In the genomic region with DNA sequence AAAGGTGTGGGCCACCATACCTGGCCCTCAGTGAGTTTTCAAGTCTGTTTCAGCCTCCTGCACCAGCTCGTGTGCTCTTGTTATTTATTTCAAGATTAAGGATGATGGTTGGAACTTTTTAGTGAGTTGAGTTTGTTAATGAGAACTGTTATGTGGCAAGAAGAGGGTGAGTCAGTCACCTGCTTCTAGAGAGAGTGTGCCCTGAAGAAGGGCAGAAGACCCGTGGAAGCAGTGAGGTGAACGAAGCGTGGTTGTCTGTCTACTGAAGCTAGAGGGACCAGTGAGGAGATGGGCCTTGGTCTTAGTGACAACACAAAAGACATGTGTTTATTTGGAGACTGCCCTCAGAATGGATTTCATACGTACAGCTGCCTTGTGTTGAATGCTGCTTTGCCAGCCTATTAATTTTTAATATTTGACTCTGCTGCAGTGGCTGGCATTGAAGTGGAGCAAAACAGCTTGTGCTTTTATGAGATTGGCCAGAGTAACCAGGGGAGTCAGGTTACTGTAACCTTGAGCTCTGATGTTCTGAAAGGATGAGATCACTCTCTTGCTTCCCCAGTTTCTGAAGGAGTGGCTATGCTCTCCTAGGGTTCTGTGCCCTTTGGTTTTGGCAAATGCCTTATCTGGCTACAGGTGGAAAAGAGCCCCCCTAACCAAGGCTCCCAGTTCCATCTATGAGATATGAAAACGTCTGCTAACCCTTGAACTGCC, we compare ENCODE assay signal across 9 mouse cellular contexts. TPM values are rescaled to one million over a fixed set of nuclear protein-coding genes. Genes with fewer than 3 reads are reported as not detected.
DNase-seq lines count a peak whose midpoint lies in the region; ATAC-seq and TF ChIP-seq lines count a peak whose summit lies in the region.
"Had no signal": no experiment of that assay in that cellular context is flagged by ENCODE, and none has a peak within 500 bp of the region (broad histone marks: within the 10 kb centered on the region; RNA-seq: fewer than 3 reads in every experiment).

No protein-coding gene starts in this region.

- no peak overlapping the region for H3K4me3 ChIP-seq in hindbrain, embryonic 16.5 days (ENCODE audit: low read length)
- no peak overlapping the region for H3K4me3 ChIP-seq in hindbrain, embryonic 12.5 days
- no peak overlapping the region for H3K4me3 ChIP-seq in heart, embryonic 14.5 days (ENCODE audit: control insufficient read depth in 1 of 2, insufficient read depth in 1 of 2, low read depth in 1 of 2, low read length in 2 of 2)
- H3K4me3 ChIP-seq in liver, embryonic 12.5 days, result no peak overlapping the region
- H3K4me3 ChIP-seq: megakaryocyte, embryonic 14.5 days had no signal

- peak overlapping the region; percentile 23; the same call in 1 of the 2 replicates for H3K27ac ChIP-seq in hindbrain, embryonic 16.5 days (ENCODE audit: low read depth, low read length)
- no peak overlapping the region for H3K27ac ChIP-seq in hindbrain, embryonic 12.5 days
- peak overlapping the region; percentile 62 to 77 for H3K27ac ChIP-seq in heart, embryonic 14.5 days (replicated peaks in 1 of 2; ENCODE audit: control insufficient read depth in 1 of 2, insufficient read depth in 1 of 2, low read depth in 2 of 2, low read length in 2 of 2)
- H3K27ac ChIP-seq in liver, embryonic 12.5 days, result peak overlapping the region; percentile 83

- no peak for TF ChIP-seq CTCF in Patski (IDR thresholded peaks at IDR 0.05)

- no peak overlapping the region for H3K9ac ChIP-seq in hindbrain, embryonic 16.5 days (ENCODE audit: low read depth, low read length)
- H3K9ac ChIP-seq in hindbrain, embryonic 12.5 days, result no peak overlapping the region
- H3K9ac ChIP-seq in heart, embryonic 14.5 days (ENCODE audit: low read length), result no peak overlapping the region; the same call in 1 of the 2 replicates
- H3K9ac ChIP-seq in liver, embryonic 12.5 days, result no peak overlapping the region; the same call in 1 of the 2 replicates

- H3K27me3 ChIP-seq in hindbrain, embryonic 16.5 days (replicated peaks; ENCODE audit: control insufficient read depth, insufficient read depth, low read length), result no peaks in the 10 kb centered on the region
- no peaks in the 10 kb centered on the region for H3K27me3 ChIP-seq in hindbrain, embryonic 12.5 days
- no peaks in the 10 kb centered on the region for H3K27me3 ChIP-seq in Patski
- no peaks in the 10 kb centered on the region for H3K27me3 ChIP-seq in heart, embryonic 14.5 days (ENCODE audit: control insufficient read depth, insufficient read depth, low read length)
- H3K27me3 ChIP-seq in liver, embryonic 12.5 days (replicated peaks), result no peaks in the 10 kb centered on the region
- H3K27me3 ChIP-seq: megakaryocyte, embryonic 14.5 days had no signal

- POLR2A ChIA-PET in Patski (lab: Charles Lee), result no interaction called here

- in situ Hi-C loops in Patski (cut with MboI; ENCODE audit: low pct_unique_long_range_greater_than_20kb), result no loop called here

- no peak overlapping the region for H3K4me2 ChIP-seq in hindbrain, embryonic 16.5 days (ENCODE audit: low read length)
- no peak overlapping the region for H3K4me2 ChIP-seq in hindbrain, embryonic 12.5 days (replicated peaks)
- H3K4me2 ChIP-seq in heart, embryonic 14.5 days (ENCODE audit: low read length), result no peak overlapping the region
- H3K4me2 ChIP-seq in liver, embryonic 12.5 days, result no peak overlapping the region

- WGBS in hindbrain, embryonic 16.5 days, result 81% methylated on average over 6 of the region's 6 CpGs
- WGBS in hindbrain, embryonic 12.5 days, result 85% methylated on average over 6 of the region's 6 CpGs
- WGBS in heart, embryonic 14.5 days, result 60% methylated on average over 6 of the region's 6 CpGs
- WGBS in liver, embryonic 12.5 days (ENCODE audit: insufficient replicate concordance), result 62% methylated on average over 6 of the region's 6 CpGs

- CTCF ChIA-PET in Patski (lab: Charles Lee), result interaction anchor here (0.9 to 2.0 kb wide), 4 partner anchors 9 to 73 kb away, joined by 3 to 7 read pairs (median 4); no protein-coding TSS in a partner anchor

- no peak for ATAC-seq in hindbrain, embryonic 16.5 days
- ATAC-seq in hindbrain, embryonic 12.5 days (ENCODE audit: low FRiP score), result no peak
- ATAC-seq in Patski, result peak; percentile 81
- ATAC-seq in heart, embryonic 14.5 days (ENCODE audit: insufficient number of reproducible peaks, insufficient read depth, low FRiP score, low read depth), result no peak
- 0 out of 2 replicates have a peak, but pooled peaks have one; percentile 31 for ATAC-seq in liver, embryonic 12.5 days

- peak; percentile 64 for DNase-seq in Patski (ENCODE audit: low read depth, low spot score)
- DNase-seq in right cerebral cortex, postnatal 25 days, result no peak
- no peak for DNase-seq in urinary bladder, postnatal 25 days (ENCODE audit: low spot score)
- no peak for DNase-seq in thymus, postnatal 10 days (ENCODE audit: low spot score in 2 of 2)

- no peaks in the 10 kb centered on the region for H3K36me3 ChIP-seq in hindbrain, embryonic 16.5 days (ENCODE audit: control insufficient read depth, insufficient read depth, low read length)
- H3K36me3 ChIP-seq in hindbrain, embryonic 12.5 days, result no peaks in the 10 kb centered on the region
- peaks cover 10% of the 10 kb centered on the region for H3K36me3 ChIP-seq in heart, embryonic 14.5 days (ENCODE audit: control insufficient read depth, insufficient read depth, low read length)
- peaks cover 13% of the 10 kb centered on the region for H3K36me3 ChIP-seq in liver, embryonic 12.5 days

- H3K4me1 ChIP-seq in hindbrain, embryonic 16.5 days (ENCODE audit: control insufficient read depth, insufficient read depth, low read depth, low read length), result no peaks in the 10 kb centered on the region; the same call in 1 of the 2 replicates
- no peaks in the 10 kb centered on the region for H3K4me1 ChIP-seq in hindbrain, embryonic 12.5 days
- peaks cover 6 to 24% of the 10 kb centered on the region in 2 experiments; a peak in 2 of 4 replicates for H3K4me1 ChIP-seq in heart, embryonic 14.5 days (ENCODE audit: control insufficient read depth in 2 of 2, insufficient read depth in 2 of 2, low read length in 2 of 2)
- H3K4me1 ChIP-seq in liver, embryonic 12.5 days, result peaks cover 50% of the 10 kb centered on the region

- no peaks in the 10 kb centered on the region for H3K9me3 ChIP-seq in hindbrain, embryonic 16.5 days (ENCODE audit: control insufficient read depth, low read length)
- H3K9me3 ChIP-seq in hindbrain, embryonic 12.5 days (replicated peaks), result no peaks in the 10 kb centered on the region
- H3K9me3 ChIP-seq in heart, embryonic 14.5 days (ENCODE audit: control insufficient read depth, low read length), result no peaks in the 10 kb centered on the region
- H3K9me3 ChIP-seq in liver, embryonic 12.5 days (replicated peaks), result no peaks in the 10 kb centered on the region
- H3K9me3 ChIP-seq: megakaryocyte, embryonic 14.5 days had no signal

RNA-seq across cellular contexts. Expression of a gene that starts 36.7 kb away (rescaled TPM):
- 39.1 and 40.2 TPM in 2 replicates for polyA plus RNA-seq in hindbrain, embryonic 16.5 days (2015; fragmentation: Nextera tagmentation; extraction: Ambion mirVana)
- polyA plus RNA-seq in hindbrain, embryonic 12.5 days (2016; fragmentation: Nextera tagmentation; extraction: Ambion mirVana), result 37.0 and 47.6 TPM in 2 replicates
- polyA plus RNA-seq in Patski (2021), result 60.1 TPM
- polyA plus RNA-seq in heart, embryonic 14.5 days (2014; fragmentation: Nextera tagmentation; extraction: Ambion mirVana), result 19.5 and 23.3 TPM in 2 replicates
- polyA plus RNA-seq in liver, embryonic 12.5 days (2016; fragmentation: Nextera tagmentation; extraction: Ambion mirVana), result 5.8 and 9.2 TPM in 2 replicates

Comparison
In these comparisons a context has a peak if more than half of its experiments do, and no peak if none do; other contexts are left out.
1. ATAC-seq: peak in Patski (single experiment) and liver, embryonic 12.5 days (single experiment); none in hindbrain, embryonic 16.5 days (single experiment), hindbrain, embryonic 12.5 days (single experiment) and heart, embryonic 14.5 days (single experiment).